Mouse (Mus musculus): ENCODE measurements around the gene Pomc.
"Not testable (repeated sequence)": the region's sequence is repeated elsewhere in the genome, so short reads cannot be mapped to it uniquely, and the experiment has no call there.

The Pomc gene

DNA sequence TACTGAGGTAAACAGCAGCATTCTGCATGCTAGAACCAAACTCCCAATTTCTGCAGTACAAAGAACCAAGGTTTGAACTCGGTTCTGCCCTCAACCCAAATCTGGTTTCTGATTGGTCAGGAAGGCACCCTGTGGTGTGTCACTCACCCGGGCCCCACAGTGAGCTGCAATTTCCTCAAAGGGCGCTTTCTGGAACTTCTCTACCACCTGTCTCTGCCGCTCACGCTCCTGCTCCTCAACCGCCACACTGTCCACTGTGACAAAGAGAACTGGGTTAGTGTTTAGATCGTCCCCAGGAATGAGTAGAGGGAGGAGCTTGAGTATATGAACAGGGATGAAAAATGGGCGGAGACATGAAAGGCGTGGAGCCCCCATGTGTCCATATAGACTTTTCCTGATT lies 13.6 kb downstream of the Pomc start:
- no peak for DNase-seq (ENCODE audit: low read depth, low spot score)

DNA sequence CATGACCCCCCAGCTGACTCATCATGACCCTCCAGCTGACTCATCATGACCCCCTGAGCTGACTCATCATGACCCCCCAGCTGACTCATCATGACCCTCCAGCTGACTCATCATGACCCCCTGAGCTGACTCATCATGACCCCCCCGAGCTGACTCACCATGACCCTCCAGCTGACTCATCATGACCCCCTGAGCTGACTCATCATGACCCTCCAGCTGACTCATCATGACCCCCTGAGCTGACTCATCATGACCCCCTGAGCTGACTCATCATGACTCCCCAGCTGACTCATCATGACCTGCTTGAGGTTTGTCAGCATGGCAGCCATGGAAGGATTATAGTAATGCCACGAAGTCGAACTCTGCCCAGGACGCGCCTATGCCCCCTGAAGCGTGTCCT lies 18.4 kb downstream of the Pomc start:
- DNase-seq (ENCODE audit: low read depth, low spot score): not testable (repeated sequence)

DNA sequence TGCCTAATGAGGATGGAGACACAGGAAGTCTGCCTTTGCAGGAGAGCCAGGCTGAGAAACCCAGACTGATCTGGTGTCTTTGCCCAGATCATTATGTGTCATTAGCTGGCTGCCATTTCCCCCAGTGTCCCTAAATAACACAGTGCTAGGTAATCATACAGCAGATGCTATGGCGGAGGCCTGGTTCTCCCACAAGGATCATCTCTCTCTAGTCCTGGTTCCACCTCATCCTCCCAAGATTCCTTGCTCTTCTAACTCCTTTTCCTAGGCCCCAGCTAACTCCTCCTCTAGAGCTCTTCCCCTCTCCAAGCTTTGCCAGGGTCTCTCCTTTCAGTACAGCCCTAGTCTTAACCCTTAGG lies 26.2 kb downstream of the Pomc start:
- DNase-seq (ENCODE audit: low read depth, low spot score): peak; percentile 69

DNA sequence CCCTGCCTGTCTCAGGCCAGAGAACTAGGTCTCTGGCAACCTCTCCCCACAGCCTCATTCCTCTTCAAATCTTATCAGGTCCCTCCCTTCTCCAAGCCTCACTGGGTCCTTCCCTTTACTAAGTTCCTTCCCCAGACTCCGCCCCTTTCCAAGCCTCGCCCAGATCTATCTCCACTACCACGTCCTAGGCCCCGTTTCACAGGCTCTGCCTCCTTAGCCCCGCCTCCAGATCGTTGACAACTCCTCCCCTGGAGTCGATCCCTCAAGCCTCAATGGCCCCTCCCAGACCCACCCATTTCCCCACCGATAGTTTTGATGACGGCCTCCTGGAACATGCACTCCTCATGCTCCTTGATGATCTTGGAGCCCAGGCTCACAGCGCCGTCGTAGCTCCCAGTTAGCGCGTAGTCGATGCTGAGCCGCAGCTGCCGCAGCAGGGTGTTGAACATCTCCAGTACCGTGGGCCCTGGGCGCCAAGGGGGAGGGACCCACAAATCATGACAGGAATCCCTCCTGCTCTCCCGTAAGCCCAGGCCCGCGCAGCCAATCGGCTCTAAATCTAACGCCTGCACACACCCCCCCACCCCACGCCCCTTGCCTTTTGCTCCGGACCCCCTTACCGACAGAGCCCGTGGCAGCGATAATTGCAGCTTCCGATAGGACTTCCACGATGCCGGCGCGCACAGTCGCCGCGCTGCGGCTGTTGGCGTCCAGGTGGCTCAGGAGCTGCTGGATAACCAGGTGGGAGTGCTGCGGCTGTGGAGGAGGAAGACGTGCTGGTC lies 26.8 kb downstream of the Pomc start:
- peak; percentile 97 for DNase-seq (ENCODE audit: low read depth, low spot score)

DNA sequence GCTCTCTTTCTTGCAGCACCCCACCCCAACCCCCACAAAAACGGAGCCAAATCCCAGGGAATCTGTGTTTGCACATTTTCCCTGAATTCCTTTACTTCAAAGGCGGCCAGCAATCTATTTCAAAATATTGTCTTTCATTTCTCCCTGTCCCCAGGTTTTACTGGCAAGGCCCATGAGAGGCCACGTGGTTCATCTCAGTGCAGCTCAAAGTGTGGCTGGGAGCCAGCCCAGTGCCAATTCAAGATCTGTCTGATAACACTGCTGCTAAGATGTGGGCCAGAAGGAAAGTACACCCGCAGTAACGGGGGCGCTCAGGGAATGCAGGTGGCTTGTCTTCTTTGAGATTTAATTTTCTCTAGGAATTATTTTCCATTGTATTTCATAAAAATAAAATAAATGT lies 27.5 kb downstream of the Pomc start:
- DNase-seq (ENCODE audit: low read depth, low spot score): peak; percentile 92

GRCm38 (mm10) chr12:3983736-3984135 lies 29.0 kb downstream of the Pomc start:
- peak; percentile 95 for DNase-seq (ENCODE audit: low read depth, low spot score)

DNA sequence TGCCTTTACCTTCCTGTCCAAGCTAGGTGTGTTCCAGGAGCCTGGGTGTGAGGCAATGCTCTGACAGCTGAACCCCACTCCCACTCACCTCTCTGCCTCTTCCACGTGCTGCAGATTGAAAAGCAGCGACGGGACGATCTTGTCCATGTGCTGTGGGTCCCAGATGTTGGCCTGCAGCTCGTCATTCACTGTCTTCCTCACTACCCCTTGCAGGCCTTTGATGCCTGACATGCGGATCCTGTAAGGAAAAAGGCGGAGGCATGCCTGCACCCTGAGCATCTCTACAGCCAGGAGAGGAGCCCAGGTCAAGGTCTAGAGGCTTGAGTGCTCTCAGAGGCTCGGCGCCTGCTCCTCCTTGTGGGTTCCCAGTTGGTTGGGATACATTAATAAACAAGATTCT lies 29.7 kb downstream of the Pomc start:
- no peak for DNase-seq (ENCODE audit: low read depth, low spot score)

GRCm38 (mm10) chr12:3989943-3990342 lies 35.2 kb downstream of the Pomc start:
- DNase-seq (ENCODE audit: low read depth, low spot score): peak; percentile 60

- DNase-seq (ENCODE audit: low read depth, low spot score): no peak
These were observed 36.3 kb downstream of the Pomc start for GRCm38 (mm10) chr12:3991047-3991446.

DNA sequence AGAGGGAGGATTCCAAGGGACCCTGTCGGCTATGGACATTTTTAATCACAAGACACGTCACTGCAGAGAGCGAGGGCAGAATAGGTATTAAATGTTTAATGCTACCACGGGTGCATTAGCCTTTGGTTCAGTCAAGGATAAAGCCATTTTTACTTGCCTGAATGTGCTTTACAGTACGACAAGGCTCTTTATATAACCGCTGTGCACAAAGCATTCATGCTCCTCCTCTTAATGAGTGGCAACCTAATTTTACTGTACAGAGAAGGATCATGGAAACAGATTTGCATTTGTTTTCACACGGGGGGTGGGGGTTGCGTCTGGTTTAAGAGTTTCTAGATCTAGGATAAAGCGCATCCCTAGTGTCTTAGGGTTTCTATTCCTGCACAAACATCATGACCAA lies 42.0 kb downstream of the Pomc start:
- peak; percentile 63 for DNase-seq (ENCODE audit: low read depth, low spot score)

GRCm38 (mm10) chr12:4000406-4000805 lies 45.7 kb downstream of the Pomc start:
- peak; percentile 53 for DNase-seq (ENCODE audit: low read depth, low spot score)

DNA sequence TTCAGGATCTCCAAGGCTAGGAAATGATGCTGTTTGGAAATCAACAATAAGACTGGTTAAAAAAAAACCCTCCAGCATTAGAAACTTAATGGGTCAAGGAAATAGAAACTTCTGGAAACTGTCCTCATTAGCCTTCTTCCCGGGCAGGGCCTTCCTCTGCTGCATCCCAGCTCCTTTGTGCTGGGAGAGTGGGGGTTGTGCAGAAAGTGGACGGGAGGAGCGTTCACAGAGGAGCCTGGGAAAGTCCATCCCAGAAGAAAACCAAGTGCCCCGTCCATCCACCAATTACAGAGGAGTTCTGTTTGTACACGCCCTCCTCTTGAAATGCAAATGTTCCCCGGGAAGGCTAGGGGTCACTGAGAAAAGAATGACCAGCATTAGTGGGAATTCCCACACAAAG lies 49.9 kb downstream of the Pomc start:
- no peak for DNase-seq (ENCODE audit: low read depth, low spot score)

DNA sequence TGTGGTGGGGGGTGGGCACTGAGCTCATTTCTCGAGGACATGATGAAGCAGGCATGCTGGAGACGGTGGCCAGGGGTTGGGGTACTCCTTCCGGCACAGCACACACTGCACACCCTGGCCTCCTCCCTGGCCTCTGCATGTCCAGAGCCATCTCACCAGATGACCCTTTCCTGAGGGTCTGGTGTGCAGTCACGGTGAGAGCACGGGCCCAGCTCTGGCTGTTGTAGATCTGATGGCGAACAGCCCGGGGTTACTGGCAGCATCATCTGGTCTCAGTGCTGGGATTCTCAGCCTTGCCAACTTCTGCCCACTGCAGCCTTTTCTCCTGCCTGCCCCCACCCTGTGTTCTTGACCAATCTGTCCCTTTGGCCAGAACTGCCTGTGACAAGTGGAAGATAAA lies 51.3 kb downstream of the Pomc start:
- DNase-seq (ENCODE audit: low read depth, low spot score): peak; percentile 96

DNA sequence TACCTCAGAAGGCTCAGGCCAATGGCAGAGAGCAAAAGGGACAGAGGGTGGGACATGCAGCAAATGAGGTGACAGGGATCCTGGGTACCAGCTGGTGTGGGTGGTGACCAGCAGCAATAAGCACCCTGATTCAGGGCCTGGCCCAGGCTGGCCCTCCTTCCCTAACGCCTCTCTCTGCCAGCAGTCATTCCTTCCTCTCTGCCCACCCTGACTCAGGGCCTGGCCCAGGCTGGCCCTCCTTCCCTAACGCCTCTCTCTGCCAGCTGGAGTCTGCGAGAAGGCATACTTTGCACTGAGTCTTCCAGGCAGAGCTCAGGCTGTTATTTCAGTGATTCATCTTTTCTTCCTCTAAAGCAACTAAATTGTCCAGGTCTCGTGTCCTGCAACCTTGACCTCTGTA lies 52.4 kb downstream of the Pomc start:
- DNase-seq (ENCODE audit: low read depth, low spot score): peak; percentile 92

- peak; percentile 67 for DNase-seq (ENCODE audit: low read depth, low spot score)
These were observed 53.0 kb downstream of the Pomc start for GRCm38 (mm10) chr12:4007766-4008165.

DNA sequence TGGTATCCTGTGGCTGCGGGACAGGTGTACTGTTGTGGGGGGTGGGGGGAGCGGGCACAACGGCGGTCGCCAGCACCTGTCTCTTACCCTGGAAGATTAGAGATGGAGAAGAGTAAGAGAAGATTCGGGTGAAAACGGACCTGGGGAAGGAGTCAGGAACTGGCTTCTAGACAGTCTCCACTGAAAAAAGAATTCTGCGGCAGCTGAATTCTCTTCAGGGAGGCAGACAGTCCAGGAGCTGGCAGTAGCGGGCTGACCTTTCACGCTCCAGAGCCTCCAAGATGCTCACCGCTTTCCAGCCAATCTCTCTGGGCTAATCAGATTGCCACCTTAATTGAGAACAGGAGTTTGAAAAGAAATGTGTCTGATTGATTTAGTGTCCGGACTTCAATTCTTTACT lies 54.0 kb downstream of the Pomc start:
- DNase-seq (ENCODE audit: low read depth, low spot score): peak; percentile 94
